Mouse (Mus musculus): ENCODE data around the gene Pld2.
A peak's percentile ranks its signal among the peaks of the same experiment; 100 is the strongest.

The Pld2 gene

GRCm38 (mm10) chr11:70539877-70540587 is at the start of gene Pld2:
TSS of gene Pld2 (plus strand) at chr11:70540064.
- peak; percentile 95 for DNase-seq

DNA sequence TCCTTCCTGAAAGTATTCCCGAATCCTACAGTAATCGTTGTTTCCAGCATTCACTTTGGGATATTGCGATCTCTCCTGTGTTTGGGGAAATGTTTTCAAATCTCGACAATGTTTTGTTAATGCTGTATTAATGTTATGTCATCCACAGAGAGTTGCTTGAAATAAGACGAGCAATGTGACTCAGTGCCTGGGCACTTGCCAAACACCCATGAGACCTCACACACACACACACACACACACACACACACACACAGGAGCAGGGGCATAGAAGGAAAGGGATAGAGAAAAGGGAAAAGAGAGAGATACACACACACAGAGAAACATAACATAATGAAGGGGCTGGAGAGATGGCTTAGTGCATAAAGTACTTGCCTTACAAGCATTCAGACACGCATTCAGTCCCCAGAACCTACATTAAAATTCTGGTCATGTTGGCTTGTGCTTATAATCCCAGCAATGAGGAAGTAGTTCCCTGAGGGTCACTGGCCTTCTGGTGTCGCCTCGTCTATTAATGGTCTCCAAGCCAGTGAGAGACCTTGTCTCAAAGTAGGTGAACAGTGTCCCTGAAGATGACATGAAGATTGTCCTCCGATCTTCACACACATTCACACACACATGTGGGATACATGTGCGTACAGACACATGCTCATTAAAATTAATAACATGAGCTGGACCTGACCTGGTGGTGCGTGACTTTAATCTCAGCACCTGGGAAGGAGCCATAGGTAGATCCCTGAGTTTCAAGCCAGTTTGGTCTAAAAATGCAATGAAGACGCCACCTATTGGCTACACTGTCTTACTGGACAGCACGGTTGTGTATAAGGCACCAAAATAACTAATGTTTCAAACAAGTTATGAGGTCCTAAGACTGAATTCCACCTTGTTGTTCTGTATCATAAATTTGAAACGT is 40.0 kb upstream of the Pld2 start:
- DNase-seq: peak; percentile 63 to 66

DNA sequence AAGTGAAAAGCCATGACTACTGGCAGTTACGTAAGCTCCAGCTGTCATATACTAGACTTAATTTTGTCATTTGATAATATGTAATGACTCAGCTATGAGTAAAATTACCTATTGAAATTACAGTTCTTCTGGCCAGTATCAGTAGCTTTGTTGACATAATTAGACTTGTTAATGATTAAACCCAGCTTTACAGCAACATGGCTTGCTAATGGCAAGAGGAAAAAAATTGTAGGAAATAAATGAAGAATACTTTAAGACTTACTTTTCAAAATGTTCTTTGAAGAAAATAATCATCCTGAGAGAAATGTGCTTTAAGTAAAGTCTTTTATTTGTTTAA is 39.4 kb upstream of the Pld2 start:
- no peak for DNase-seq

GRCm38 (mm10) chr11:70502018-70502417 is 37.8 kb upstream of the Pld2 start:
- no peak for DNase-seq

DNA sequence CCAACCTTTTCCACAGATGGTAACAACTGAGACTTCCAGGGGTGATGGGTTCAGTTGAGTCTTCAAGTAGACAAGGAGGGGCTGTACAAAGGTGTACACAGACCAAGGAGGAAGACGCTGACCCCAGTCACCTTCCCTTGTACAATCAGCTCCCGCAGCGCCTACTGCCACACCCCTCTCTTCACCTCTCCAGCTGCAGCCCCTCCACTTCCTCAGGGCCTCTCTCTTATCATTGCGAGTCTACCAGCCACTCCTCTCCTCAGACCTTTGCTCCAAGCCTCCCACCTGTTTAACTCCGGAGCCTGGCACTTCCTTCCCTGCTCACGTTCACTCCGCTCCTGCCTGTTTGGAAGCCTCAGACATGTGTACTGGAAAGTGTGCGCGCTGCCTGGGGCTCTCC is 34.9 kb upstream of the Pld2 start, which contains the start of gene Tm4sf5:
Gene Tm4sf5 (plus strand): TSS at position 275 of the 400 bp plus-strand sequence.
- no peak for DNase-seq

GRCm38 (mm10) chr11:70506385-70506784 is 33.5 kb upstream of the Pld2 start:
- DNase-seq: peak; percentile 78 to 90

GRCm38 (mm10) chr11:70506962-70507515 is 32.8 kb upstream of the Pld2 start:
- DNase-seq: no peak

DNA sequence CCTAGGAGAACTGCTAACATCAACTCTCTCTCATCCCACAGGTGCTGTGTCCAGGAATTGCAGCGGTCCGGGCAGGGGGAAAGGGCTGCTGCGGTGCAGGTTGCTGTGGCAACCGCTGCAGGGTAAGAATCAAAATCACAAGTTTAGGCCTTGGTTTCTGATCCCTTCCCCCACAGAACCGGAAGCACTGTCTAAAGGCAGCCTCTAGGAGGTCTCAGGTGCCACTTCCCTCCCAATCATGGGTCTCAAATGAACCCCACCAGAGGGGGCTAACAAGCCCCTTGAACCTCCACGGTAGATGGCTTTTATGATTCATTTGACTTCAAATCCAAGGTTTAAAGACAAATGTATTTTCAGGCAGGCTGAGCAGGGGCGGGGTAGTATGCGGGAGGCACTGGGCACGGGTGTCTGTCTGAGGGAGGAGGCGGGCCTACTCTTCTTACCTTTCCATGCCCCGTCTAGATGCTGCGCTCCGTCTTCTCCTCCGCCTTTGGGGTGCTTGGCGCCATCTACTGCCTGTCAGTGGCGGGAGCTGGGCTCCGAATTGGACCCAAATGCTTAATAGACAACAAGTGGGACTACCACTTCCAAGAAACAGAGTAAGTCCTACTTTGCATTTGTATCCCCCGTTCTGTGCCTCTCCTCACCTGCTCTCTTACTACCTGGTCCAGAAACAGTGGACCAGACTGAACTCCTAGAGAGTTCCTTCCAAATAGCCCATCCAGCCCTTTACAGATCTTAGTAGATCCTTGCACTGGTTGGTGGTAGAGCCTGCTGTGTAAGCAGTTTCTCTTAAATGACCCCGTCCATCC is 29.9 kb upstream of the Pld2 start:
- DNase-seq: peak; percentile 48 to 73

DNA sequence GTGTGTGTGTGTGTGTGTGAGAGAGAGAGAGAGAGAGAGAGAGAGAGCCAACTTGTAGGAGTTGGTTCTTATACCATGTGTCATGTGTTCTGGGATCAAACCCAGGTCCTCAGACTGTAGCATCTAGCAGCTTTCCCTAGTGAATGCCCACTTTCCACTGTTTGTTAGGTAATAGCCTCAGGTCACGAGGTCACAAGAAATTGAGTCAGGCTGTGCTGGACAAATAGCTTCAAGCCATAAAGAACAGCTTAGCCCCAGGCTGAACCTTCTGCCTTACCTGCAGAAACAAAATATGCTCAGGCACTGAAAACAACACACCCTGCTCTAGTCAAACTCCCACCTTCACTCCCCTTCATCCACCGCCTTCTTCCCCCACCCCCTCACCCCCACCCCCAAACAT is 28.6 kb upstream of the Pld2 start:
- DNase-seq: no peak

- DNase-seq: no peak
Measured at GRCm38 (mm10) chr11:70511825-70512224, 28.0 kb upstream of the Pld2 start.

GRCm38 (mm10) chr11:70512709-70513342 is 27.0 kb upstream of the Pld2 start:
- no peak for DNase-seq

DNA sequence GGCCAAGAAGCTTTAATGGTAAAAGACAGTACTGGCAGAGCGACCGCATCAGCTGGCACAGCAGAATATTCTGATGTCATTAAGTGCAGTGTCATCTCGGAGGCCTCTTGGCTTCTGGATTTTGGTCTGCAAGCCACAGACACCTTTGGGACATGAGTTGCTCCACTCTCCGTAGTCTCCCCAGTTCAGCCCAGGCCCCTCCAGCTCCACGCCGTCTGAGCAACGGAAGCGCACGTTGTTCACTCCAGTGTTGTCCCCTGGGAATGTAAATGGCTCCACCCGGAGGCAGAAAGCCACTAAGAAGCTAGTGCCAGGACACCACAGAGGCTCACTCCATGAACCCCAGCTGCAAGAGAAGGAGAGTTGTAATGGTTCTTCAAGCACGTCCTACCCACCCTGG is 26.3 kb upstream of the Pld2 start:
- peak in 1 of 2 experiments; percentile 29 for DNase-seq

DNA sequence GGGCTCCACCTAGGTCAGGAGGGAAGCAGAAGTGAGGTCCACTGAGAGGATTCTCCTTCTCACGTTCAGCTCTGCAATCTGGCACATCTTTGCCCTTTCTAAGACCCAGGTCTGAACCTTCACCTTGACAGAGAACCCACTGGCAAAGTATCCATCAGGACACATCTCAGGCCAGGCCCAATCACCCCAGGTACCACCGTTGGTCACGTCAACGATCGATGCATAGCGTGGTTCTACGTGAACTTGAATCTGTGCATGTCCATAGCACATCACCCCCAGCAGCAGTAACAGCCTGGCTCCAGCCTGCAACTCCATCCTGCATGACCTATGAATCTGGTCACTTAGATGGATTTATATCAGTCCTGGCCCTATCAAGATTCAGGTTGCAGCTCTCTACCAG is 25.6 kb upstream of the Pld2 start, which contains the start of gene Vmo1:
Gene Vmo1 (minus strand): TSS at position 329 of the 400 bp plus-strand sequence.
- no peak for DNase-seq

DNA sequence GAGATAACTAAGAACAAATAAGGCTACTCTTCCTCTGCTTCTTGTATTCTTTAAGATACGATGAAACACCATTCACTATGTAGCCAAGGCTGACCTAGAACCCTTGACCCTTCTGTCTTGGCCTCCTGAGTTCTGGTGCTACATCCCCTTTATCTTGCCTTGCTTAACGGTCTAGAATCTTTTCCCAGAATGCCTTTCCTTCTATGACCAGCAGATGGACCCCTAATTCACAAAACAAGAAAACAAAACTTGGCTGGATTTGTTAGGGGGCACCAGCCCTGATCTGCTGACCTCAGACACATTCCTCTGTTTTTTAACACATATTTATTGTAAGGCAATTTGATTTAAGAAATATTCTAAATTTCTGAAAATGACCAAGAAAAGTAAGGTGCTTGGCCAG is 23.5 kb upstream of the Pld2 start:
- DNase-seq: peak; percentile 45 to 47

GRCm38 (mm10) chr11:70518436-70518835 is 21.4 kb upstream of the Pld2 start:
- no peak for DNase-seq

DNA sequence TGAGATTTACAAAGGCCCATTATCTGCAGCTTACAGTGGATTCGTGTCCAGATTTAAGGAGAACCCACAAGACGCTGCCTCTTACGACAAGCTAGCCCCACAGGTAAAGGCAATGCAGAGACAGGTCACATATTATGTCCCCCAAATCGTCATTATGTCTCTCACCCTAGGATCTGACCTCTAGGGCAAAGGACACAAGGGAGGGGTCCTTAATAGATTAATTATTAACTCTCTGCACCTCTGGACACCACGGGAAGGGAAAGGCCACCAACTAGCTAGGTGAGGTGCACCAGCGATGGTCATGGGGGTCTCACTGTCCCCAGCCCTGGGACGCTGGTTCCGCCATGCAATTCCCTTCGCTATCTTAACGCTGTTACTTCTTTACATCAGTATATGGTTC is 20.9 kb upstream of the Pld2 start, which contains the start of gene Gltpd2:
Gene Gltpd2 (plus strand): TSS at position 274 of the 400 bp plus-strand sequence.
- no peak for DNase-seq

DNA sequence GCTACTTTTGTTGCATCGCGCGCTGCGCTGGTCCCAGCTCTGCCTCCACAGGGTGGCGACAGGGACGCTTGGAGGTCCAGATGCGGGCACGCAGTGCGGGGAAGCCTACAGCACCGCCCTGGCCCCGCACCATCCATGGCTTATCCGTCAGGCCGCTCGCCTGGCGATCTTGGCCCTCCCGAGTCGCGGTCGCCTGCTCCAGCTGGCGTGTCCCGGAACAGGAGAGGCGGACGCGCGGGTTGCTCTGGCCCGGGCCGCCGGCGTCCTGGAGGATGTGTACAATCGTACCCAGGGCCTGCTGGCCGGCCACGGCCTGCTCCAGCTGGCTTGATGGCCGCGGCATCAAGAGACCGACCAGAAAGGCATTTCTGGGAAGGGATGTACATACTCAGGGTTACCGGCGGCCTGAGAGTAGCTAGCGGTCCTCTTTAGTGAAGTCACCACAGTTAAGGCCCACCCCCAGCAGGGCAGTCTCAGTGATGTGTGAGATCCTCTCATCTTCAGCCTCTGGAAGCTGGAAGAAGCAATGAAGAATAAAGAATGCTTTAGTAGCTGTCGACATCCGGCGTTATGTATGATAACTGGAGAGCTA is 19.6 kb upstream of the Pld2 start:
- peak in 1 of 2 experiments; percentile 58 for DNase-seq

DNA sequence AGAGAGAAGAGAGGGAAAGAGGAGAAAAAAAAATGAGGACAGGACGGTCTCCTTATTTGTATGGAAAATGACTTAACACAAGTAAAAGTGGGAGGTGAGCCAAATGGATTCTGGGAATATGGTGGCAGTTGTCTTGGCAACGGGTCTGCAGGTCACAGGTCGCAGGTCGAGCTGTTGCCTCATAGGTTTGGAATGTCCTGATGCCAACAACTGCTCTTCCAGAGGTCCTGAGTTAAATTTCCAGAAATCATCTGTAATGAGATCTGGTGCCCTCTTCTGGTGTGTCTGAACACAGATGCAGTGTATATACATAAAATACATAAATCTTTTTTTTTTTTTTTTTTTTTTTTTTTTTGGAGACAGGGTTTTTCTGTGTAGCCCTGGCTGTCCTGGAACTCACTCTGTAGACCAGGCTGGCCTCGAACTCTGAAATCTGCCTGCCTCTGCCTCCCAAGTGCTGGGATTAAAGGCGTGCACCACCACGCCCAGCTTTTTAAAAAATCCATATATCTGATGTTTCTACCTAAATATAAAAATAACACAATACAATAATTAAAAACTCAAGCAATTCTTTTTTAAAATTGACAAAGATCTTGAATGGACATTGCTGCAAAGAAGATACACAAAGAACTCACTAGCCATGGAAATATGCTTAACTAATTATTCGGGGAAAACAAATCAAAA is 16.4 kb upstream of the Pld2 start:
- DNase-seq: peak in 1 of 2 experiments; percentile 11

- no peak for DNase-seq
Measured at GRCm38 (mm10) chr11:70524782-70525181, 15.1 kb upstream of the Pld2 start.

DNA sequence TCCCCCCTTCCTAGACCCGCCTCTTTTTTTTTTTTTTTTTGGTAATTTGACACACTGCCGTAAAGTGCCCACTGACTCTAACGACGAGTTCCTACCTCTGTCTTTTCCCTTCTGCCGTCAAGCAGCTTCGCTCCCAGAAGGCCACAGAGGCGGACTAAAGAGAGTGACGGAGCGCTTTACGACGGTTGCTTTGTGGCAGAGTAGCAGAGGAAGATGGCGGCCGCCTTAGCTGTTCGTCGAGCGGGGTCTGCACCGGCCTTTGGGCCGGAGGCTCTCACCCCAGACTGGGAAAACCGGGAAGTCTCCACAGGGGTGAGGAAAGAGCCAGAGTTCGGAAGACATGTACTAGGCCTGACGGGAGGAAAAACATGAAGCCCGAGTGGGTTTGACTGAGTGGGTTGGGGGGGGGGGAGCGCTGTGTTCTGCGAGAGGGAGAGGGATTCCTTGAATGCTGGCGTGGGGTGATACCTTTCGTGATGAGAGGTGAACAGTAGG is 14.6 kb upstream of the Pld2 start, which contains the start of gene Psmb6:
Gene Psmb6 (plus strand): TSS at position 184 of the 495 bp plus-strand sequence.
- peak; percentile 93 to 98 for DNase-seq

GRCm38 (mm10) chr11:70525726-70526125 is 14.1 kb upstream of the Pld2 start:
- no peak for DNase-seq

Measured in kidney, postnatal 36 days (tissue).